Mouse (Mus musculus): Measurements from ENCODE around the gene Pin4. TPM values are rescaled to one million over a fixed set of nuclear protein-coding genes. Genes with fewer than 3 reads are reported as not detected.

The Pin4 gene
- total RNA-seq, 2 experiments from 2014 or later = 20.3 to 33.4 TPM

GRCm38 (mm10) chrX:102156618-102157422, 37.6 kb downstream of the Pin4 start, which contains the start of gene Ercc6l:
Gene Ercc6l, minus strand, starts transcription at chrX:102157091.
- peak; percentile 76 to 88 for DNase-seq (ENCODE audit: low spot score in 2 of 2)

- no peak for DNase-seq (ENCODE audit: low spot score in 2 of 2)
Observed at GRCm38 (mm10) chrX:102157423-102157791, 38.2 kb downstream of the Pin4 start.

- DNase-seq (ENCODE audit: low spot score in 2 of 2) = peak; percentile 13 to 19
Observed at GRCm38 (mm10) chrX:102159778-102160177, 40.5 kb downstream of the Pin4 start.

- DNase-seq (ENCODE audit: low spot score in 2 of 2) = no peak
Observed at GRCm38 (mm10) chrX:102160528-102160927, 41.3 kb downstream of the Pin4 start.

GRCm38 (mm10) chrX:102163096-102163495, 43.8 kb downstream of the Pin4 start:
- no peak for DNase-seq (ENCODE audit: low spot score in 2 of 2)

GRCm38 (mm10) chrX:102163529-102163928, 44.3 kb downstream of the Pin4 start:
- no peak for DNase-seq (ENCODE audit: low spot score in 2 of 2)

- no peak for DNase-seq (ENCODE audit: low spot score in 2 of 2)
Observed at GRCm38 (mm10) chrX:102166521-102166920, 47.3 kb downstream of the Pin4 start.

GRCm38 (mm10) chrX:102166986-102167385, 47.7 kb downstream of the Pin4 start:
- DNase-seq (ENCODE audit: low spot score in 2 of 2) = peak in 1 of 2 experiments; percentile 13

- DNase-seq (ENCODE audit: low spot score in 2 of 2) = no peak
Observed at GRCm38 (mm10) chrX:102169724-102170123, 50.5 kb downstream of the Pin4 start.

- no peak for DNase-seq (ENCODE audit: low spot score in 2 of 2)
Observed at GRCm38 (mm10) chrX:102170135-102170534, 50.9 kb downstream of the Pin4 start.

GRCm38 (mm10) chrX:102170900-102171299, 51.7 kb downstream of the Pin4 start:
- no peak for DNase-seq (ENCODE audit: low spot score in 2 of 2)

- no peak for DNase-seq (ENCODE audit: low spot score in 2 of 2)
Observed at GRCm38 (mm10) chrX:102175538-102176287, 56.5 kb downstream of the Pin4 start.

Other genes with a start within 250 kb of the Pin4 start
- gene Rtl5, start 48.1 kb upstream of the Pin4 start, total RNA-seq (2021) = 10 to 100 TPM; 22.6 to 23.1 TPM
- under 1 TPM in 1 of 2 experiments, not detected in 1; 0.14 TPM for gene Ercc6l, start 37.6 kb downstream of the Pin4 start, total RNA-seq (2021)
- gene Rps4x, start 69.9 kb downstream of the Pin4 start, total RNA-seq (2021) = 100 to 1,000 TPM; 447 to 516 TPM
- gene Cited1, start 132.7 kb downstream of the Pin4 start, total RNA-seq (2021) = 1 to 10 TPM; 3.4 to 6.7 TPM

All from left cerebral cortex, adult 18-20 months (tissue).